Mouse (Mus musculus) heart, embryonic 11.5 days (tissue): Measurements from ENCODE around the gene Pomp. TPM values are rescaled to one million over a fixed set of nuclear protein-coding genes. Genes with fewer than 3 reads are reported as not detected.

ENCODE experiments used
- ATAC-seq: fragments of 200-750 bp; cut with Nextera tagmentation; replicated peaks from 2 replicates; pipeline ENCODE4 v1.8.0; 2017; ENCODE audit warnings: moderate library complexity; ENCODE audit not compliant: insufficient number of reproducible peaks, low FRiP score, low TSS enrichment
- H3K27ac ChIP-seq: fragments of 300-500 bp; sonication (generic); 2 replicates; pipeline ENCODE4 v1.5.1; 2014; ENCODE audit warnings: mild to moderate bottlenecking, low read depth, low read length
- H3K27me3 ChIP-seq: fragments of 300-500 bp; sonication (generic); 2 replicates; pipeline ENCODE4 v1.6.1; 2014; ENCODE audit warnings: mild to moderate bottlenecking, low read length, mixed read lengths; ENCODE audit not compliant: control insufficient read depth, insufficient read depth
- H3K36me3 ChIP-seq: fragments of 300-500 bp; sonication (generic); 2 replicates; pipeline ENCODE4 v1.6.1; 2014; ENCODE audit warnings: mild to moderate bottlenecking, low read length, moderate library complexity, mixed read lengths; ENCODE audit not compliant: control insufficient read depth, insufficient read depth
- H3K4me1 ChIP-seq: fragments of 300-500 bp; sonication (generic); 2 replicates; pipeline ENCODE4 v1.6.1; 2014; ENCODE audit warnings: low read length; ENCODE audit not compliant: control insufficient read depth, insufficient read depth
- H3K4me2 ChIP-seq: fragments of 300-500 bp; sonication (generic); 2 replicates; pipeline ENCODE4 v1.6.1; 2014; ENCODE audit warnings: mild to moderate bottlenecking, moderate library complexity
- H3K4me3 ChIP-seq: fragments of 300-500 bp; sonication (generic); 2 replicates; pipeline ENCODE4 v1.5.1; 2014; ENCODE audit warnings: low read depth, low read length
- H3K9ac ChIP-seq: fragments of 300-500 bp; sonication (generic); 2 replicates; pipeline ENCODE4 v1.6.1; 2014; ENCODE audit warnings: mild to moderate bottlenecking, low read depth, low read length, moderate library complexity
- H3K9me3 ChIP-seq: fragments of 300-500 bp; sonication (generic); replicated peaks from 2 replicates; pipeline ENCODE4 v1.6.1; 2016; ENCODE audit warnings: low read length; ENCODE audit not compliant: control insufficient read depth
- WGBS: fragments of 180-500 bp; shearing (Covaris S2); extraction: QIAGEN DNeasy Blood & Tissue Kit; methylation state at CpG from one replicate; pipeline ENCODE4 v1.1.7; 2014; ENCODE audit not compliant: insufficient replicate concordance; 5-methylcytosine and 5-hydroxymethylcytosine counted together
- polyA plus RNA-seq: library from polyadenylated mRNA; unstranded; fragments of >200 nt; fragmentation: Nextera tagmentation; extraction: Ambion mirVana; gene quantifications from 2 replicates; pipeline ENCODE4 v1.2.1, GENCODE M21; 2014

The Pomp gene
- polyA plus RNA-seq, 1 experiment from 2014 or later = 350 TPM

- 62% methylated on average over 6 of the region's 7 CpGs for WGBS
- Histone ChIP-seq H3K4me3 (no peak overlapping the region), H3K9ac (no peak overlapping the region), H3K4me1 (no peaks in the 10 kb centered on the region), H3K4me2 (no peak overlapping the region), H3K9me3 (no peaks in the 10 kb centered on the region), H3K27ac (no peak overlapping the region), H3K27me3 (no peaks in the 10 kb centered on the region), H3K36me3 (no peaks in the 10 kb centered on the region)
- ATAC-seq = no peak
Observed at GRCm38 (mm10) chr5:147843340-147843739, 16.9 kb upstream of the Pomp start.

GRCm38 (mm10) chr5:147845319-147845718, 14.9 kb upstream of the Pomp start:
- Histone ChIP-seq H3K27me3 (no peaks in the 10 kb centered on the region), H3K36me3 (no peaks in the 10 kb centered on the region), H3K9me3 (no peaks in the 10 kb centered on the region), H3K4me1 (0 out of 2 replicates have a peak, but pooled peaks cover 3% of the 10 kb centered on the region), H3K27ac (no peak overlapping the region), H3K4me2 (no peak overlapping the region), H3K4me3 (no peak overlapping the region), H3K9ac (no peak overlapping the region)
- ATAC-seq = no peak
- 58% methylated on average over 3 of the region's 3 CpGs for WGBS

- ATAC-seq = no peak
- H3K27ac ChIP-seq = no peak overlapping the region
- no peaks in the 10 kb centered on the region for H3K27me3 ChIP-seq
- 72% methylated on average over 5 of the region's 5 CpGs for WGBS
- no peaks in the 10 kb centered on the region for H3K36me3 ChIP-seq
- no peak overlapping the region for H3K4me2 ChIP-seq
- H3K9me3 ChIP-seq = no peaks in the 10 kb centered on the region
- H3K4me1 ChIP-seq = 0 out of 2 replicates have a peak, but pooled peaks cover 8% of the 10 kb centered on the region
- H3K9ac ChIP-seq = no peak overlapping the region
- no peak overlapping the region for H3K4me3 ChIP-seq
Observed at GRCm38 (mm10) chr5:147847361-147847760, 12.9 kb upstream of the Pomp start.

GRCm38 (mm10) chr5:147848164-147848863, 11.9 kb upstream of the Pomp start:
- H3K9ac ChIP-seq = no peak overlapping the region
- H3K9me3 ChIP-seq = no peaks in the 10 kb centered on the region
- no peak overlapping the region for H3K27ac ChIP-seq
- H3K4me1 ChIP-seq = 0 out of 2 replicates have a peak, but pooled peaks cover 8% of the 10 kb centered on the region
- no peak overlapping the region for H3K4me3 ChIP-seq
- WGBS = 23% methylated on average over 16 of the region's 16 CpGs
- no peaks in the 10 kb centered on the region for H3K27me3 ChIP-seq
- peak overlapping the region; percentile 36; the same call in 1 of the 2 replicates for H3K4me2 ChIP-seq
- no peaks in the 10 kb centered on the region for H3K36me3 ChIP-seq
- ATAC-seq = no peak

GRCm38 (mm10) chr5:147850194-147850593, 10.1 kb upstream of the Pomp start:
- Histone ChIP-seq H3K9me3 (no peaks in the 10 kb centered on the region), H3K4me2 (peak overlapping the region; percentile 20; the same call in 1 of the 2 replicates), H3K9ac (no peak overlapping the region), H3K4me1 (0 out of 2 replicates have a peak, but pooled peaks cover 8% of the 10 kb centered on the region), H3K36me3 (no peaks in the 10 kb centered on the region), H3K27ac (no peak overlapping the region), H3K4me3 (no peak overlapping the region), H3K27me3 (no peaks in the 10 kb centered on the region)
- WGBS = 31% methylated on average over 7 of the region's 7 CpGs
- no peak for ATAC-seq

- Histone ChIP-seq H3K9ac (peak overlapping the region; percentile 85), H3K36me3 (peaks cover 18% of the 10 kb centered on the region), H3K27ac (peak overlapping the region; percentile 70), H3K4me2 (peak overlapping the region; percentile 68), H3K4me1 (peaks cover 6% of the 10 kb centered on the region), H3K4me3 (peak overlapping the region; percentile 69), H3K27me3 (no peaks in the 10 kb centered on the region), H3K9me3 (no peaks in the 10 kb centered on the region)
- WGBS = 2% methylated on average over 18 of the region's 18 CpGs
- ATAC-seq = peak; percentile 40; the same call in 1 of the 2 replicates
Observed at GRCm38 (mm10) chr5:147860076-147860448, 199 bp upstream of the Pomp start.

GRCm38 (mm10) chr5:147868674-147869073, 8.4 kb downstream of the Pomp start:
- no peaks in the 10 kb centered on the region for H3K9me3 ChIP-seq
- no peaks in the 10 kb centered on the region for H3K4me1 ChIP-seq
- H3K4me3 ChIP-seq = no peak overlapping the region
- peaks cover 25% of the 10 kb centered on the region for H3K36me3 ChIP-seq
- 81% methylated on average over 4 of the region's 4 CpGs for WGBS
- no peak overlapping the region for H3K4me2 ChIP-seq
- H3K9ac ChIP-seq = no peak overlapping the region
- H3K27ac ChIP-seq = no peak overlapping the region
- ATAC-seq = no peak
- no peaks in the 10 kb centered on the region for H3K27me3 ChIP-seq

- no peak overlapping the region for H3K4me2 ChIP-seq
- H3K27me3 ChIP-seq = no peaks in the 10 kb centered on the region
- no peak for ATAC-seq
- H3K27ac ChIP-seq = no peak overlapping the region
- no peaks in the 10 kb centered on the region for H3K9me3 ChIP-seq
- 88% methylated on average over 6 of the region's 6 CpGs for WGBS
- no peaks in the 10 kb centered on the region for H3K4me1 ChIP-seq
- no peak overlapping the region for H3K9ac ChIP-seq
- H3K4me3 ChIP-seq = no peak overlapping the region
- peaks cover 26% of the 10 kb centered on the region for H3K36me3 ChIP-seq
Observed at GRCm38 (mm10) chr5:147869568-147869967, 9.3 kb downstream of the Pomp start.

- Histone ChIP-seq H3K27me3 (no peaks in the 10 kb centered on the region), H3K4me1 (no peaks in the 10 kb centered on the region), H3K27ac (no peak overlapping the region), H3K36me3 (peaks cover 25% of the 10 kb centered on the region), H3K4me2 (no peak overlapping the region), H3K4me3 (no peak overlapping the region), H3K9ac (no peak overlapping the region), H3K9me3 (no peaks in the 10 kb centered on the region)
- no peak for ATAC-seq
- WGBS = 76% methylated on average over 1 of the region's 1 CpGs
Observed at GRCm38 (mm10) chr5:147870296-147870695, 10.0 kb downstream of the Pomp start.
